In genomic region chr4:93927117-93927516, GRCm38 (mm10) we compare ENCODE assay signal across 19 mouse cellular contexts.
DNase-seq lines count a peak whose midpoint lies in the region; ATAC-seq lines count a peak whose summit lies in the region.
"Had no signal": no experiment of that assay in that cellular context is flagged by ENCODE, and none has a peak within 500 bp of the region (broad histone marks: within the 10 kb centered on the region; RNA-seq: fewer than 3 reads in every experiment).

No protein-coding gene starts in this region.

- no peak for DNase-seq in frontal cortex, adult 2 months (ENCODE audit: extremely low spot score in 1 of 2, low spot score in 1 of 2)
- DNase-seq in heart, postnatal 4 days, result no peak
- no peak for DNase-seq in gastrocnemius, adult 8-10 months (ENCODE audit: low spot score in 2 of 2)
- DNase-seq: adrenal gland, adult 8-10 months; adrenal gland, postnatal 14 days; adrenal gland, postnatal 36 days; cerebellum, adult 11-12 months; cerebellum, adult 2 months; cerebellum, adult 9-10 months; cerebellum, postnatal 10 days; cerebellum, postnatal 25 days; forebrain, postnatal 0 days had no signal

- peak; percentile 62 for ATAC-seq in frontal cortex, adult (ENCODE audit: low TSS enrichment)
- ATAC-seq in megakaryocyte, adult 5-6 weeks (ENCODE audit: poor library complexity, severe bottlenecking), result peak; percentile 86
- ATAC-seq: activated CD4-positive, CD25-positive, alpha-beta regulatory T cell, adult 4 months; CD4-positive, CD25-positive, alpha-beta regulatory T cell, adult 4 months; forebrain, embryonic 13.5 days; forebrain, embryonic 15.5 days; forebrain, postnatal 0 days; Patski had no signal
